Mouse (Mus musculus): ENCODE measurements around the gene Syt8. TPM values are rescaled to one million over a fixed set of nuclear protein-coding genes. Genes with fewer than 3 reads are reported as not detected.

The Syt8 gene
- polyA plus RNA-seq, 1 experiment from 2014 or later, result 3.9 TPM

- Histone ChIP-seq H3K36me3 (ENCODE audit: control insufficient read depth, insufficient read depth, low read length) (no peaks in the 10 kb centered on the region), H3K4me1 (ENCODE audit: control insufficient read depth, insufficient read depth, low read length) (peaks cover 36% of the 10 kb centered on the region), H3K9me3 (ENCODE audit: control insufficient read depth, low read length) (no peaks in the 10 kb centered on the region), H3K4me2 (ENCODE audit: low read depth, low read length) (no peak overlapping the region), H3K27ac (replicated peaks; ENCODE audit: low read depth, low read length) (peak overlapping the region; percentile 98), H3K9ac (ENCODE audit: low read depth, low read length) (no peak overlapping the region), H3K4me3 (ENCODE audit: low read depth, low read length) (no peak overlapping the region), H3K27me3 (replicated peaks; ENCODE audit: control insufficient read depth, insufficient read depth, low read length) (no peaks in the 10 kb centered on the region)
- ATAC-seq (ENCODE audit: low read depth), result peak; percentile 85
- WGBS, result 2% methylated on average over 2 of the region's 2 CpGs
- peak; percentile 96 for DNase-seq (ENCODE audit: low spot score)
Measured at GRCm38 (mm10) chr7:142458026-142458425, 23.4 kb downstream of the Syt8 start.

DNA sequence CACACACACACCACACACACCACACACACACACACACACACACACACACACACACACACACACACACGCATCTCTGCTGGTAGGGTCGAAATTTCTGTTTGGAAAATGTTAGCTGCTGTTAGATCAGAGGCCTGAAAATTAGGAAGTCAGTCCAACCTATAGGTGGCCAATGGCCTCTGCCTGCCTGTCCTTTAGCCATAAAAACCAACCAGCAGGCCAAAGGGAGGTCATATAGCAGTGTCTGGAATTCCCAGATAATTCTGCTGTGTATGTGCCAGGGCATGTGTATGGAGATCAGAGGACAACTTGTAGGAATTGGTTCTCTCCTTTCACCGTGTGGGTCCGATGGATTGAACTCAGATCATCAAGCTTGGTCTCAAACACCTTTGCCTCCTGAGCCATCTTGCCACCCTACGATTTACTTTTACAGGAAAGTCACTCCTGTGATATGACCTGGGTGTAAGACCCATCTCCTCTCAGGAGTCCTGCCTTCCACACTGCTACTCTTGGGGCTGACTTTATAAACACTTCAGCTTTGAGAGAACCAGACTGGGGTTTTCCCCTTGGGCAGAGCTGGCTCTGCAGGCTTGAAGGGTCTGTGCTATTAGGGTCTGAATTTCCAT, 24.1 kb downstream of the Syt8 start:
- no peak overlapping the region; the same call in 1 of the 2 replicates for H3K9ac ChIP-seq (ENCODE audit: low read depth, low read length)
- H3K4me3 ChIP-seq (ENCODE audit: low read depth, low read length), result no peak overlapping the region
- H3K4me1 ChIP-seq (ENCODE audit: control insufficient read depth, insufficient read depth, low read length), result peaks cover 36% of the 10 kb centered on the region
- no peak overlapping the region for H3K4me2 ChIP-seq (ENCODE audit: low read depth, low read length)
- no peak for ATAC-seq (ENCODE audit: low read depth)
- no peaks in the 10 kb centered on the region for H3K27me3 ChIP-seq (replicated peaks; ENCODE audit: control insufficient read depth, insufficient read depth, low read length)
- H3K27ac ChIP-seq (replicated peaks; ENCODE audit: low read depth, low read length), result peak overlapping the region; percentile 98
- no peak for DNase-seq (ENCODE audit: low spot score)
- no peaks in the 10 kb centered on the region for H3K9me3 ChIP-seq (ENCODE audit: control insufficient read depth, low read length)
- 60% methylated on average over 5 of the region's 5 CpGs for WGBS
- no peaks in the 10 kb centered on the region for H3K36me3 ChIP-seq (ENCODE audit: control insufficient read depth, insufficient read depth, low read length)

DNA sequence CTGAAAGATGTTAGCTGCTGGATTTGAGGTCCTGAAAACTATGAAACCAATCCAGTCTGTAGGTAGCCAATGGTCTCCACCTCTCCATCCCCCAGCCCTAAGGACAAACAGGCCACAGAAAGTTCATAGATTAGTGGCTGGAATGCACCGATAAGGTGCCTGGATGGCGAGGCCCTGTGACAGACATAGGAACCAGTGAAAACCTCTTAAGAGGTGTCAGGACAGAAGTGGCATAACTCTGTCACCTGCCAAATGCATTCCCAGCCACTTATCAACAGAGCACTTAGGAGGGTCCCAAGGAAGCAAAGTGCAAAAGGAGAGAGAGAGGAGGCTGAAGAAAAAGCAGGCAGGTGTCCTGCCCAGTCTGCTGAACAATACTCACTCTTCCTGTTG, 24.6 kb downstream of the Syt8 start:
- H3K4me2 ChIP-seq (ENCODE audit: low read depth, low read length), result no peak overlapping the region
- H3K27me3 ChIP-seq (replicated peaks; ENCODE audit: control insufficient read depth, insufficient read depth, low read length), result no peaks in the 10 kb centered on the region
- H3K9me3 ChIP-seq (ENCODE audit: control insufficient read depth, low read length), result no peaks in the 10 kb centered on the region
- peak overlapping the region; percentile 98 for H3K27ac ChIP-seq (replicated peaks; ENCODE audit: low read depth, low read length)
- no peak overlapping the region for H3K9ac ChIP-seq (ENCODE audit: low read depth, low read length)
- WGBS, result 74% methylated on average over 2 of the region's 2 CpGs
- peaks cover 36% of the 10 kb centered on the region for H3K4me1 ChIP-seq (ENCODE audit: control insufficient read depth, insufficient read depth, low read length)
- H3K36me3 ChIP-seq (ENCODE audit: control insufficient read depth, insufficient read depth, low read length), result no peaks in the 10 kb centered on the region
- no peak for DNase-seq (ENCODE audit: low spot score)
- no peak overlapping the region for H3K4me3 ChIP-seq (ENCODE audit: low read depth, low read length)
- no peak for ATAC-seq (ENCODE audit: low read depth)

DNA sequence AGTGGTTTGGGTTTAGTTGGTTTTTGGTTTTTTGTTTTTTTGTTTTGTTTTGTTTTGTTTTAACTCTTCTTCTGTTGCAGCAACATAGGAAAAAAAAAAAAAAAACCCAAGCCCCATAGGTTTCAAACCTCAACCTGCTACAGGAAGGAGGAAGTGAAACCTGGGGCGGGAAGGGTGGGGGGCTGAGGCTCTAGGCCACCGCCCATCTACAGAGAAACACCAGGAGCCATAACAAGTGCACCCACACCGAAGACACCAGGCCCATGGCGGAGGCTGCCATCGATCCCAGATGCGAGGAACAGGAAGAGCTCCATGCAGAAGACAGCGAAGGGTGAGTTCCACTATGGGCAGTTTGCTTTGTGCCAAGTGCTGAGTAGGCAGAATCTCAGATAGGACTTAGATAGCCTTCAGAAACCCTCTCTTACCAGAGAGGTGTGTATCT, 26.0 kb downstream of the Syt8 start, which contains the start of gene Lsp1:
TSS of gene Lsp1 (plus strand) at position 174 of the 442 bp plus-strand sequence.
- H3K4me1 ChIP-seq (ENCODE audit: control insufficient read depth, insufficient read depth, low read length), result peaks cover 26% of the 10 kb centered on the region
- ATAC-seq (ENCODE audit: low read depth) (no peak), DNase-seq (ENCODE audit: low spot score) (no peak)
- no peak within 1 kb of the TSS for H3K9ac ChIP-seq (ENCODE audit: low read depth, low read length)
- H3K27me3 ChIP-seq (replicated peaks; ENCODE audit: control insufficient read depth, insufficient read depth, low read length), result no peaks in the 10 kb centered on the region
- WGBS, result 85% methylated on average over 7 of the region's 7 CpGs
- H3K36me3 ChIP-seq (ENCODE audit: control insufficient read depth, insufficient read depth, low read length), result no peaks in the 10 kb centered on the region
- no peak within 1 kb of the TSS for H3K4me3 ChIP-seq (ENCODE audit: low read depth, low read length)
- H3K27ac ChIP-seq (replicated peaks; ENCODE audit: low read depth, low read length), result peak within 1 kb of the TSS; percentile 98; the same call in 1 of the 2 replicates
- H3K4me2 ChIP-seq (ENCODE audit: low read depth, low read length), result no peak within 1 kb of the TSS
- no peaks in the 10 kb centered on the region for H3K9me3 ChIP-seq (ENCODE audit: control insufficient read depth, low read length)

- Histone ChIP-seq H3K4me1 (ENCODE audit: control insufficient read depth, insufficient read depth, low read length) (peaks cover 26% of the 10 kb centered on the region), H3K9me3 (ENCODE audit: control insufficient read depth, low read length) (no peaks in the 10 kb centered on the region), H3K4me2 (ENCODE audit: low read depth, low read length) (no peak overlapping the region), H3K27ac (replicated peaks; ENCODE audit: low read depth, low read length) (no peak overlapping the region; the same call in 1 of the 2 replicates), H3K4me3 (ENCODE audit: low read depth, low read length) (no peak overlapping the region), H3K27me3 (replicated peaks; ENCODE audit: control insufficient read depth, insufficient read depth, low read length) (no peaks in the 10 kb centered on the region), H3K36me3 (ENCODE audit: control insufficient read depth, insufficient read depth, low read length) (no peaks in the 10 kb centered on the region), H3K9ac (ENCODE audit: low read depth, low read length) (no peak overlapping the region)
- ATAC-seq (ENCODE audit: low read depth), result no peak
- 87% methylated on average over 2 of the region's 2 CpGs for WGBS
- DNase-seq (ENCODE audit: low spot score), result no peak
Measured at GRCm38 (mm10) chr7:142461446-142461845, 26.8 kb downstream of the Syt8 start.

GRCm38 (mm10) chr7:142462190-142462589, 27.5 kb downstream of the Syt8 start:
- peak; percentile 77 for ATAC-seq (ENCODE audit: low read depth)
- no peaks in the 10 kb centered on the region for H3K36me3 ChIP-seq (ENCODE audit: control insufficient read depth, insufficient read depth, low read length)
- H3K9me3 ChIP-seq (ENCODE audit: control insufficient read depth, low read length), result no peaks in the 10 kb centered on the region
- H3K27ac ChIP-seq (replicated peaks; ENCODE audit: low read depth, low read length), result peak overlapping the region; percentile 54; the same call in 1 of the 2 replicates
- H3K27me3 ChIP-seq (replicated peaks; ENCODE audit: control insufficient read depth, insufficient read depth, low read length), result no peaks in the 10 kb centered on the region
- no peak overlapping the region for H3K4me3 ChIP-seq (ENCODE audit: low read depth, low read length)
- no peak overlapping the region for H3K9ac ChIP-seq (ENCODE audit: low read depth, low read length)
- WGBS, result 79% methylated on average over 6 of the region's 6 CpGs
- DNase-seq (ENCODE audit: low spot score), result peak; percentile 73
- H3K4me1 ChIP-seq (ENCODE audit: control insufficient read depth, insufficient read depth, low read length), result peaks cover 20% of the 10 kb centered on the region
- no peak overlapping the region for H3K4me2 ChIP-seq (ENCODE audit: low read depth, low read length)

- peak overlapping the region; percentile 49; the same call in 1 of the 2 replicates for H3K27ac ChIP-seq (replicated peaks; ENCODE audit: low read depth, low read length)
Measured at GRCm38 (mm10) chr7:142462594-142463078, 28.0 kb downstream of the Syt8 start.

GRCm38 (mm10) chr7:142470171-142470691, 35.6 kb downstream of the Syt8 start:
- Histone ChIP-seq H3K36me3 (ENCODE audit: control insufficient read depth, insufficient read depth, low read length) (no peaks in the 10 kb centered on the region), H3K9ac (ENCODE audit: low read depth, low read length) (no peak overlapping the region), H3K27me3 (replicated peaks; ENCODE audit: control insufficient read depth, insufficient read depth, low read length) (no peaks in the 10 kb centered on the region), H3K4me2 (ENCODE audit: low read depth, low read length) (no peak overlapping the region), H3K27ac (replicated peaks; ENCODE audit: low read depth, low read length) (peak overlapping the region; percentile 72), H3K9me3 (ENCODE audit: control insufficient read depth, low read length) (no peaks in the 10 kb centered on the region), H3K4me1 (ENCODE audit: control insufficient read depth, insufficient read depth, low read length) (peaks cover 32% of the 10 kb centered on the region), H3K4me3 (ENCODE audit: low read depth, low read length) (no peak overlapping the region)
- no peak for ATAC-seq (ENCODE audit: low read depth)
- WGBS, result 69% methylated on average over 7 of the region's 7 CpGs
- no peak for DNase-seq (ENCODE audit: low spot score)

More at GRCm38 (mm10) chr7:142462594-142463078, 28.0 kb downstream of the Syt8 start:
- WGBS, result 70% methylated on average over 4 of the region's 4 CpGs
- no peak overlapping the region for H3K4me2 ChIP-seq (ENCODE audit: low read depth, low read length)
- no peaks in the 10 kb centered on the region for H3K27me3 ChIP-seq (replicated peaks; ENCODE audit: control insufficient read depth, insufficient read depth, low read length)
- no peak overlapping the region for H3K4me3 ChIP-seq (ENCODE audit: low read depth, low read length)
- no peak for DNase-seq (ENCODE audit: low spot score)
- H3K9ac ChIP-seq (ENCODE audit: low read depth, low read length), result no peak overlapping the region
- no peaks in the 10 kb centered on the region for H3K9me3 ChIP-seq (ENCODE audit: control insufficient read depth, low read length)
- no peaks in the 10 kb centered on the region for H3K36me3 ChIP-seq (ENCODE audit: control insufficient read depth, insufficient read depth, low read length)
- peaks cover 15% of the 10 kb centered on the region for H3K4me1 ChIP-seq (ENCODE audit: control insufficient read depth, insufficient read depth, low read length)
- no peak for ATAC-seq (ENCODE audit: low read depth)

Data from embryonic facial prominence, embryonic 14.5 days (tissue).